19 mouse cellular contexts compared by ENCODE assay signal in the genomic region with DNA sequence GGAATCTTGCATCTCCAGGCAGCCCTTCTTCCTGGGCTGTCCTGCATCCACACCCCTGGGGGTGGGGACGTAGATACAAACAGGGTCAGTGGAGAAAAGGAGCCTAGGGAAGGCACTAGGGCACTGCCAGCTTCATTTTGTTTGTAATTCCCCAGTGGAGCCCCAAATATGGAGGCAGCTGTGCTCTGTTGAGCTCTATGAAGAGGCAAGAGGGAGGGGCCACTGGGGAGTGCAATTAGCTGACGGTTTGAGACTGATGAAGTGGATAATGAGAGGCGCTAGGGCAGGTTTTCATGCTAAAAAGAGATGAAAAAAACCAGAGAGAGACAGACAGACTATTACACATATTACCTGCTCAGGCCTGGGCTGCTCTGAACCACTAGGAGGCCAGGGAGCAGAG.
DNase-seq lines count a peak whose midpoint lies in the region; ATAC-seq lines count a peak whose summit lies in the region.
"Had no signal": no experiment of that assay in that cellular context is flagged by ENCODE, and none has a peak within 500 bp of the region (broad histone marks: within the 10 kb centered on the region; RNA-seq: fewer than 3 reads in every experiment).

No protein-coding gene starts in this region.

- no peak overlapping the region for H3K4me3 ChIP-seq in midbrain, embryonic 14.5 days (replicated peaks; ENCODE audit: low read depth, low read length)
- H3K4me3 ChIP-seq in midbrain, embryonic 16.5 days (ENCODE audit: low read depth, low read length) = no peak overlapping the region
- H3K4me3 ChIP-seq in forebrain, embryonic 12.5 days (replicated peaks) = no peak overlapping the region
- H3K4me3 ChIP-seq: left cerebral cortex, adult 2 months; limb, embryonic 12.5 days; liver, embryonic 13.5 days had no signal

- H3K9ac ChIP-seq in midbrain, embryonic 14.5 days (replicated peaks; ENCODE audit: low read length) = no peak overlapping the region
- no peak overlapping the region for H3K9ac ChIP-seq in midbrain, embryonic 16.5 days (ENCODE audit: low read depth, low read length)
- peak overlapping the region; percentile 12; the same call in 1 of the 2 replicates for H3K9ac ChIP-seq in forebrain, embryonic 12.5 days
- H3K9ac ChIP-seq: limb, embryonic 12.5 days; liver, embryonic 13.5 days had no signal

- no peak overlapping the region for H3K27ac ChIP-seq in midbrain, embryonic 14.5 days (replicated peaks; ENCODE audit: low read depth, low read length)
- H3K27ac ChIP-seq in midbrain, embryonic 16.5 days (ENCODE audit: low read length) = no peak overlapping the region
- H3K27ac ChIP-seq in forebrain, embryonic 12.5 days = peak overlapping the region; percentile 76
- H3K27ac ChIP-seq: left cerebral cortex, adult 2 months; limb, embryonic 12.5 days; liver, embryonic 13.5 days; stomach, postnatal 0 days had no signal

- 35% methylated on average over 3 of the region's 3 CpGs for WGBS in midbrain, embryonic 14.5 days
- 34% methylated on average over 3 of the region's 3 CpGs for WGBS in midbrain, embryonic 16.5 days
- WGBS in forebrain, embryonic 12.5 days = 19% methylated on average over 3 of the region's 3 CpGs

- DNase-seq in heart, adult 11 months = peak; percentile 72
- DNase-seq in heart, postnatal 4 days = no peak
- DNase-seq in midbrain, embryonic 14.5 days = peak; percentile 24
- DNase-seq in retina, embryonic 14.5 days (ENCODE audit: low spot score) = peak; percentile 46
- no peak for DNase-seq in testis, postnatal 10 days (ENCODE audit: low spot score)
- DNase-seq: adrenal gland, postnatal 14 days; cerebellum, adult 2 months; heart, postnatal 14 days; kidney, adult 11 months; kidney, postnatal 10 days; liver, embryonic 13.5 days; thymus, postnatal 36 days had no signal

- no peaks in the 10 kb centered on the region for H3K36me3 ChIP-seq in midbrain, embryonic 14.5 days (ENCODE audit: control insufficient read depth, insufficient read depth, low read length)
- no peaks in the 10 kb centered on the region for H3K36me3 ChIP-seq in midbrain, embryonic 16.5 days (ENCODE audit: control insufficient read depth, insufficient read depth, low read length)
- H3K36me3 ChIP-seq in forebrain, embryonic 12.5 days (replicated peaks) = no peaks in the 10 kb centered on the region
- H3K36me3 ChIP-seq: limb, embryonic 12.5 days; liver, embryonic 13.5 days had no signal

- H3K27me3 ChIP-seq in midbrain, embryonic 14.5 days (ENCODE audit: control insufficient read depth, insufficient read depth, low read length) = no peaks in the 10 kb centered on the region
- no peaks in the 10 kb centered on the region for H3K27me3 ChIP-seq in midbrain, embryonic 16.5 days (ENCODE audit: control insufficient read depth, insufficient read depth, low read depth, low read length)
- H3K27me3 ChIP-seq in forebrain, embryonic 12.5 days = peaks cover 7% of the 10 kb centered on the region; the same call in 1 of the 2 replicates
- H3K27me3 ChIP-seq: liver, embryonic 13.5 days had no signal

- no peak overlapping the region for H3K4me2 ChIP-seq in midbrain, embryonic 14.5 days (ENCODE audit: low read length)
- H3K4me2 ChIP-seq in midbrain, embryonic 16.5 days (ENCODE audit: low read length) = no peak overlapping the region
- no peak overlapping the region for H3K4me2 ChIP-seq in forebrain, embryonic 12.5 days
- H3K4me2 ChIP-seq: heart, embryonic 11.5 days; limb, embryonic 12.5 days; liver, embryonic 13.5 days had no signal

- ATAC-seq in midbrain, embryonic 14.5 days (ENCODE audit: low FRiP score, low TSS enrichment) = no peak
- ATAC-seq in midbrain, embryonic 16.5 days = no peak
- peak; percentile 68; the same call in 1 of the 2 replicates for ATAC-seq in forebrain, embryonic 12.5 days (ENCODE audit: low FRiP score)
- ATAC-seq: activated CD4-positive, CD25-positive, alpha-beta regulatory T cell, adult 4 months had no signal

- no peaks in the 10 kb centered on the region for H3K9me3 ChIP-seq in midbrain, embryonic 14.5 days (ENCODE audit: control insufficient read depth, low read length)
- H3K9me3 ChIP-seq in midbrain, embryonic 16.5 days (replicated peaks; ENCODE audit: control insufficient read depth, low read length, poor library complexity, severe bottlenecking) = no peaks in the 10 kb centered on the region
- H3K9me3 ChIP-seq in forebrain, embryonic 12.5 days = no peaks in the 10 kb centered on the region
- H3K9me3 ChIP-seq: limb, embryonic 12.5 days; liver, embryonic 13.5 days had no signal

- H3K4me1 ChIP-seq in midbrain, embryonic 14.5 days (ENCODE audit: control insufficient read depth, insufficient read depth, low read length) = 0 out of 2 replicates have a peak, but pooled peaks cover 5% of the 10 kb centered on the region
- H3K4me1 ChIP-seq in midbrain, embryonic 16.5 days (ENCODE audit: control insufficient read depth, insufficient read depth, low read length) = no peaks in the 10 kb centered on the region; the same call in 1 of the 2 replicates
- H3K4me1 ChIP-seq in forebrain, embryonic 12.5 days = peaks cover 10% of the 10 kb centered on the region
- H3K4me1 ChIP-seq: limb, embryonic 12.5 days; liver, embryonic 13.5 days had no signal

Comparison
In these comparisons a context has a peak if more than half of its experiments do, and no peak if none do; other contexts are left out.
1. DNase-seq: peak in heart, adult 11 months (single experiment), midbrain, embryonic 14.5 days (single experiment) and retina, embryonic 14.5 days (single experiment); none in heart, postnatal 4 days (single experiment) and testis, postnatal 10 days (single experiment).